Mouse (Mus musculus) thymus, adult 2 months (tissue): ENCODE data around the gene Bex4.

ENCODE experiments used
- CTCF ChIP-seq: fragments of 200-500 bp; IDR thresholded peaks from 2 replicates; pipeline ENCODE4 v1.5.1; 2012; ENCODE audit warnings: mild to moderate bottlenecking, control low read depth, low read length, moderate library complexity, borderline replicate concordance; ENCODE audit not compliant: control insufficient read depth, poor library complexity, insufficient read depth; ENCODE audit errors: extremely low read depth
- POLR2A ChIP-seq: fragments of 200-500 bp; IDR thresholded peaks from 2 replicates; pipeline ENCODE4 v1.6.1; 2012; ENCODE audit warnings: mild to moderate bottlenecking, low read length, control low read depth, moderate library complexity; ENCODE audit not compliant: control insufficient read depth, poor library complexity, insufficient read depth; ENCODE audit errors: extremely low read depth

DNA sequence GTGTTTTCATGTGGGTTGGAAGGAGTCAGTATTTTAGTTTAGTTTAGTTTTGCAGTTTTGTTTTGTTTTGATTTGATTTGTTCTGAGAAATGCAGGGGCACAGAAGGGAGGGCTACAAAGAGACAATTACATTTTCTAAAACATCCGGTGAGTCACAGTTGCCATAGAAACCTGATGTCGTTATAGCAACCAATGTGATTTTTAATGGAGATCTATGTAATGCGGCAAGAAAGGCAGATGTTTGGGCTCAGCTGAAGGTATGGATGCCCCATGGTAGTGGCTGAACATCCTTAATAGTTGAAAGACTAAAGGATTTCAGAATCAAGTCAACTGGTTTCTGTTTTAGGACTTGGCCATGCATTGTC, 34.1 kb upstream of the Bex4 start:
- TF ChIP-seq CTCF (no peak), POLR2A (no peak)
